Mouse (Mus musculus): ENCODE data around the gene Calr4. TPM values are rescaled to one million over a fixed set of nuclear protein-coding genes. Genes with fewer than 3 reads are reported as not detected.

Gene Calr4
- polyA plus RNA-seq, 1 experiment from 2014 or later: 0.16 TPM

DNA sequence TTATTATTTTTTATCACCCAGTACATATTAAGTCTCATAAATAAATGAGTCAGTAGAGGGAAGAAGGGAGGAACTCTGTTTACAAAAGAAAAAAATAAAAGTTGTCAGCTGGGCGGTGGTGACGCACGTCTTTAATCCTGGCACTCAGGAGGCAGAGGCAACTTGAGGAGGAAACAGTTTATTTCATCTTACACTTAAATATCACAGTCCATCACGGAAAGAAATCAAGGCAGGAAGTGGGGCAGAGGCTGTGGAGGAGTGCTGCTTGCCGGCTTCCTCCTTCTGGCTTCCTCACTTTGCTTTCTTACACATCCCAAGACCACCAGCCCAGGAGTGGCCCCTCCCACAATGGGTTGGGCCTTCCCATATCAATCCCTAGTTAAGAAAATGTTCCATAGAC, 8.2 kb upstream of the Calr4 start:
- Histone ChIP-seq H3K9me3 (ENCODE audit: control insufficient read depth, low read length) (no peaks in the 10 kb centered on the region), H3K36me3 (ENCODE audit: control insufficient read depth, insufficient read depth, low read length) (no peaks in the 10 kb centered on the region), H3K4me3 (ENCODE audit: low read length) (no peak overlapping the region), H3K27ac (ENCODE audit: low read length) (no peak overlapping the region), H3K9ac (ENCODE audit: low read depth, low read length) (no peak overlapping the region), H3K4me2 (ENCODE audit: low read depth, low read length) (no peak overlapping the region), H3K4me1 (ENCODE audit: control insufficient read depth, insufficient read depth, low read length) (no peaks in the 10 kb centered on the region; the same call in none of the 2 replicates), H3K27me3 (replicated peaks; ENCODE audit: control insufficient read depth, insufficient read depth, low read length) (no peaks in the 10 kb centered on the region)
- ATAC-seq: no peak
- WGBS: 25% methylated on average over 5 of the region's 5 CpGs

- no peaks in the 10 kb centered on the region; the same call in none of the 2 replicates for H3K4me1 ChIP-seq (ENCODE audit: control insufficient read depth, insufficient read depth, low read length)
- H3K9me3 ChIP-seq (ENCODE audit: control insufficient read depth, low read length): no peaks in the 10 kb centered on the region
- WGBS: 34% methylated on average over 7 of the region's 7 CpGs
- H3K27me3 ChIP-seq (replicated peaks; ENCODE audit: control insufficient read depth, insufficient read depth, low read length): no peaks in the 10 kb centered on the region
- no peak for ATAC-seq
- no peaks in the 10 kb centered on the region for H3K36me3 ChIP-seq (ENCODE audit: control insufficient read depth, insufficient read depth, low read length)
- H3K9ac ChIP-seq (ENCODE audit: low read depth, low read length): no peak overlapping the region
- H3K27ac ChIP-seq (ENCODE audit: low read length): no peak overlapping the region
- H3K4me3 ChIP-seq (ENCODE audit: low read length): no peak overlapping the region
- H3K4me2 ChIP-seq (ENCODE audit: low read depth, low read length): no peak overlapping the region
Observed at GRCm38 (mm10) chr4:109229766-109230279, 4.5 kb upstream of the Calr4 start.

- Histone ChIP-seq H3K36me3 (ENCODE audit: control insufficient read depth, insufficient read depth, low read length) (no peaks in the 10 kb centered on the region), H3K27ac (ENCODE audit: low read length) (no peak overlapping the region), H3K9me3 (ENCODE audit: control insufficient read depth, low read length) (no peaks in the 10 kb centered on the region), H3K9ac (ENCODE audit: low read depth, low read length) (no peak overlapping the region), H3K4me1 (ENCODE audit: control insufficient read depth, insufficient read depth, low read length) (no peaks in the 10 kb centered on the region), H3K27me3 (replicated peaks; ENCODE audit: control insufficient read depth, insufficient read depth, low read length) (no peaks in the 10 kb centered on the region), H3K4me3 (ENCODE audit: low read length) (no peak overlapping the region), H3K4me2 (ENCODE audit: low read depth, low read length) (no peak overlapping the region)
- 69% methylated on average over 9 of the region's 9 CpGs for WGBS
- ATAC-seq: no peak
Observed at GRCm38 (mm10) chr4:109234806-109235350, 593 bp downstream of the Calr4 start.

DNA sequence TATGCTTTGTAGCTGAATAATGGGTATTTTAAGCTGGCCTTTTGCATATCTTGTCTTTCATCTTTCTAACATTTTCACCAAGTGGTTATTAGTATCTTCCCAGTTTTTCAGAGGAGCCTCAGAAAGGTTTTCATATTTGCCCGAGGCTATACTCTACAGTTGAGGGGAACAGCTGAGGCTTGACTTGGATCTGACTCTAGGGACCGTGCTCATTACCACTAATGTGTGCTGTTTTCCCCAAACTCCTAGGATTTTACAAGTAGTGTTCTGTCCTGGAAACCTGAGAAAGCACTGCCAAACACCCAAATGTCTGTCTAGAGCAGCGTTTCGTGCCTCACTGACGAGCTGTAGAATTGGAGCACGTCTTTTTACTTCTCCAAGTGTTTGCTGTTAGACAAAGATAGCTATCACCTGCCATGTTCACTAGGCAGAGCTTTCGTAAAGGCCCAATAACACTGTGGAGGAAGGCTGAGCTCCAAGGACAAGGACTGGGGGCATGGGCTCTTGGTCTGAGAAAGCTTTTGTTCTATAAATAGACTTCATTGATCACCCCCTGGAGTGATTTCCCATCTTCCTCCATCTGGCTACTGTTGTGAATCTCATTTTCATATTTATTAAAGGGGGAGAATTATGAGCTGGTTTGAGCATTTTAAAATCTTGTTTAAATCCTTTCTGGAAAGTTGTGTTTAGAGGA, 2.0 kb downstream of the Calr4 start:
- Histone ChIP-seq H3K27ac (ENCODE audit: low read length) (no peak overlapping the region), H3K4me1 (ENCODE audit: control insufficient read depth, insufficient read depth, low read length) (no peaks in the 10 kb centered on the region), H3K27me3 (replicated peaks; ENCODE audit: control insufficient read depth, insufficient read depth, low read length) (no peaks in the 10 kb centered on the region), H3K9me3 (ENCODE audit: control insufficient read depth, low read length) (no peaks in the 10 kb centered on the region), H3K4me2 (ENCODE audit: low read depth, low read length) (no peak overlapping the region), H3K4me3 (ENCODE audit: low read length) (no peak overlapping the region), H3K36me3 (ENCODE audit: control insufficient read depth, insufficient read depth, low read length) (no peaks in the 10 kb centered on the region), H3K9ac (ENCODE audit: low read depth, low read length) (no peak overlapping the region)
- ATAC-seq: no peak
- 71% methylated on average over 7 of the region's 7 CpGs for WGBS

- Histone ChIP-seq H3K4me1 (ENCODE audit: control insufficient read depth, insufficient read depth, low read length) (no peaks in the 10 kb centered on the region), H3K27ac (ENCODE audit: low read length) (no peak overlapping the region), H3K9ac (ENCODE audit: low read depth, low read length) (no peak overlapping the region), H3K4me2 (ENCODE audit: low read depth, low read length) (no peak overlapping the region), H3K27me3 (replicated peaks; ENCODE audit: control insufficient read depth, insufficient read depth, low read length) (no peaks in the 10 kb centered on the region), H3K9me3 (ENCODE audit: control insufficient read depth, low read length) (no peaks in the 10 kb centered on the region), H3K36me3 (ENCODE audit: control insufficient read depth, insufficient read depth, low read length) (no peaks in the 10 kb centered on the region), H3K4me3 (ENCODE audit: low read length) (no peak overlapping the region)
- 78% methylated on average over 24 of the region's 24 CpGs for WGBS
- ATAC-seq: no peak
Observed at GRCm38 (mm10) chr4:109238428-109239268, 4.4 kb downstream of the Calr4 start.

GRCm38 (mm10) chr4:109241221-109241620, 6.9 kb downstream of the Calr4 start:
- Histone ChIP-seq H3K36me3 (ENCODE audit: control insufficient read depth, insufficient read depth, low read length) (no peaks in the 10 kb centered on the region), H3K27ac (ENCODE audit: low read length) (no peak overlapping the region), H3K9me3 (ENCODE audit: control insufficient read depth, low read length) (no peaks in the 10 kb centered on the region), H3K4me2 (ENCODE audit: low read depth, low read length) (no peak overlapping the region), H3K4me3 (ENCODE audit: low read length) (no peak overlapping the region), H3K4me1 (ENCODE audit: control insufficient read depth, insufficient read depth, low read length) (no peaks in the 10 kb centered on the region), H3K9ac (ENCODE audit: low read depth, low read length) (no peak overlapping the region), H3K27me3 (replicated peaks; ENCODE audit: control insufficient read depth, insufficient read depth, low read length) (no peaks in the 10 kb centered on the region)
- no peak for ATAC-seq

DNA sequence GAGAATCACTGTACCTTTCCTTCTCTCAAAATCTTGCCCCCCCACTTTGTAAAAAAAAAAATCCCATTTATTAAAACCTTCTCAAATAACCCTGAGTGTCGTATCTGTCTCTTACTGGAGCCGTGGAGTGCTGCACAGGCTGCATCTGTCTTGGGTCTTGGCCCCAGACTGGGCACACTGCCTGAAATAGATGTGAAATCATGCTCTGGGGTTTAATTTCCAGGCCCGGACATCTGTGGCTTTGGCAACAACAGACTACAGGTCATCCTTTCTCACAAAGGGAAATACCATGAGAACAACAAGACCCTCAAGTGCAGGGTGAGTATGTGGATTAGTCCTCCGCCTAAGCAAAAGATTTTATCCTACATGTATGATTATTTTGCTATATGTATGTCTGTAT, 7.6 kb downstream of the Calr4 start:
- Histone ChIP-seq H3K9ac (ENCODE audit: low read depth, low read length) (no peak overlapping the region), H3K27me3 (replicated peaks; ENCODE audit: control insufficient read depth, insufficient read depth, low read length) (no peaks in the 10 kb centered on the region), H3K4me3 (ENCODE audit: low read length) (no peak overlapping the region), H3K4me1 (ENCODE audit: control insufficient read depth, insufficient read depth, low read length) (no peaks in the 10 kb centered on the region), H3K36me3 (ENCODE audit: control insufficient read depth, insufficient read depth, low read length) (no peaks in the 10 kb centered on the region), H3K27ac (ENCODE audit: low read length) (no peak overlapping the region), H3K4me2 (ENCODE audit: low read depth, low read length) (no peak overlapping the region), H3K9me3 (ENCODE audit: control insufficient read depth, low read length) (no peaks in the 10 kb centered on the region)
- whole genome bisulfite sequencing: 56% methylated on average over 4 of the region's 4 CpGs
- ATAC-seq: no peak

DNA sequence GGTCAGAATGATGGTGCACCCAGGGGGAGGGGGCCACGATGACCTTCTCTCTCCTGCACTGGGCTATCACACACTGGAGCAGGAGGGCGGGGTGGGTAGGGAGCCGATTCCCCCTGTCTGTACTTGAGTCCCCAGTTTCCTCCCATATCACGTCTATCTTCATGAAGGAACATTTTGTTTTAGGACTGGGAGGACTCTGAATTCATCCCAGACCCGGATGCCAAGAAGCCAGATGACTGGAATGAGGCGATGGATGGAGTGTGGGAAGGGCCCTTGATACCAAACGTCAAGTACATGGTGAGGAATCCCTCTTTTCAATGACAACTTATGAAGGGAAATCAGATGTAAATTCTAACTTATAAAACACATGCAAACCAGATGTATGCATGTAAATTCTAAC, 10.2 kb downstream of the Calr4 start:
- Histone ChIP-seq H3K4me1 (ENCODE audit: control insufficient read depth, insufficient read depth, low read length) (no peaks in the 10 kb centered on the region), H3K9me3 (ENCODE audit: control insufficient read depth, low read length) (no peaks in the 10 kb centered on the region), H3K36me3 (ENCODE audit: control insufficient read depth, insufficient read depth, low read length) (no peaks in the 10 kb centered on the region), H3K27ac (ENCODE audit: low read length) (no peak overlapping the region), H3K9ac (ENCODE audit: low read depth, low read length) (no peak overlapping the region), H3K27me3 (replicated peaks; ENCODE audit: control insufficient read depth, insufficient read depth, low read length) (no peaks in the 10 kb centered on the region), H3K4me2 (ENCODE audit: low read depth, low read length) (no peak overlapping the region), H3K4me3 (ENCODE audit: low read length) (no peak overlapping the region)
- 79% methylated on average over 7 of the region's 7 CpGs for WGBS
- no peak for ATAC-seq

DNA sequence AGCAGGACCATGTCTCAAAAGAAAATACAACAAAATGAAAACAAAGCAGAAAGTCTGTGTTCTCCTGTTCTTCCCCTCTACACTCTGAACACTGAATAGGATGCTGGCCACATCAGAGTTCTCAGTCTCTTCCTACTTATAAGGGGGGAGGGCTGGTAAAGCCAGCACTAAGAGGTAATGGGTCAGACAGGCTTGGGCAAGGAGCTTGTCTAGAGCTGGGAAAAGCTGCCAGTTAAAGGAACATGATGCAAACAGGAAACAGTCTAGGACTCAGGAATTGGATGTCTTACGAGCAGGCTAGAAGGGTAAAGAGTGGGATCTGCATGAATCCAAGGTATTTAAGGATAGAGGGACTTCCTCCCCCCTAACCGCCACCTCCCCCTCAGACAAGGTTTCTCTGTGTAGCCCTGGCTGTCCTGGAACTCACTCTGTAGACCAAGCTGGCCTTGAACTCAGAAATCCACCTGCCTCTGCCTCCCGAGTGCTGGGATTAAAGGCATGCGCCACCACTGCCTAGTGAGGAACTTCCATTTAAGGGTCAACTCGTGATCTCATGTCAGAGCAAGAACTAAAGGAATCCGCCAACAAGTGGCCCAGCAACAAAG, 10.8 kb downstream of the Calr4 start:
- 81% methylated on average over 6 of the region's 6 CpGs for WGBS
- H3K4me2 ChIP-seq (ENCODE audit: low read depth, low read length): no peak overlapping the region
- H3K4me3 ChIP-seq (ENCODE audit: low read length): no peak overlapping the region
- no peaks in the 10 kb centered on the region for H3K27me3 ChIP-seq (replicated peaks; ENCODE audit: control insufficient read depth, insufficient read depth, low read length)
- no peak for ATAC-seq
- H3K9me3 ChIP-seq (ENCODE audit: control insufficient read depth, low read length): no peaks in the 10 kb centered on the region
- no peak overlapping the region for H3K9ac ChIP-seq (ENCODE audit: low read depth, low read length)
- H3K4me1 ChIP-seq (ENCODE audit: control insufficient read depth, insufficient read depth, low read length): no peaks in the 10 kb centered on the region
- no peaks in the 10 kb centered on the region for H3K36me3 ChIP-seq (ENCODE audit: control insufficient read depth, insufficient read depth, low read length)
- no peak overlapping the region for H3K27ac ChIP-seq (ENCODE audit: low read length)

Measured in intestine, embryonic 16.5 days (tissue).